Mouse (Mus musculus) neural tube, embryonic 14.5 days (tissue): ENCODE results near the gene Zbtb20. TPM values are rescaled to one million over a fixed set of nuclear protein-coding genes. Genes with fewer than 3 reads are reported as not detected.

ENCODE experiments used
- ATAC-seq: fragments of 200-750 bp; cut with Nextera tagmentation; 2 replicates; pipeline ENCODE4 v1.8.0; 2017; ENCODE audit warnings: low read depth, mild to moderate bottlenecking, moderate TSS enrichment, moderate library complexity
- H3K27ac ChIP-seq: fragments of 300-500 bp; sonication (generic); 2 replicates; pipeline ENCODE4 v1.5.1; 2014; ENCODE audit warnings: low read depth, mild to moderate bottlenecking, control low read depth, low read length, moderate library complexity, mixed read lengths
- H3K27me3 ChIP-seq: fragments of 300-500 bp; sonication (generic); 2 replicates; pipeline ENCODE4 v1.6.1; 2014; ENCODE audit warnings: low read length; ENCODE audit not compliant: control insufficient read depth, insufficient read depth
- H3K36me3 ChIP-seq: fragments of 300-500 bp; sonication (generic); 2 replicates; pipeline ENCODE4 v1.6.1; 2014; ENCODE audit warnings: low read length, mixed read lengths; ENCODE audit not compliant: control insufficient read depth, insufficient read depth
- H3K4me1 ChIP-seq: fragments of 300-500 bp; sonication (generic); 2 replicates; pipeline ENCODE4 v1.6.1; 2014; ENCODE audit warnings: low read length; ENCODE audit not compliant: control insufficient read depth, insufficient read depth
- H3K4me2 ChIP-seq: fragments of 300-500 bp; sonication (generic); 2 replicates; pipeline ENCODE4 v1.6.1; 2014; ENCODE audit warnings: mild to moderate bottlenecking, low read depth, low read length, control low read depth
- H3K4me3 ChIP-seq: fragments of 300-500 bp; sonication (generic); 2 replicates; pipeline ENCODE4 v1.5.1; 2014; ENCODE audit warnings: low read depth, low read length, control low read depth, mixed read lengths
- H3K9ac ChIP-seq: fragments of 300-500 bp; sonication (generic); replicated peaks from 2 replicates; pipeline ENCODE4 v1.6.1; 2014; ENCODE audit warnings: low read depth, mild to moderate bottlenecking, control low read depth, low read length, mixed read lengths
- H3K9me3 ChIP-seq: fragments of 300-500 bp; sonication (generic); 2 replicates; pipeline ENCODE4 v1.6.1; 2016; ENCODE audit warnings: low read length; ENCODE audit not compliant: control insufficient read depth
- WGBS: fragments of 180-500 bp; shearing (Covaris S2); extraction: QIAGEN DNeasy Blood & Tissue Kit; methylation state at CpG from one replicate; pipeline ENCODE4 v1.1.7; 2014; 5-methylcytosine and 5-hydroxymethylcytosine counted together
- polyA plus RNA-seq: library from polyadenylated mRNA; unstranded; fragments of >200 nt; fragmentation: Nextera tagmentation; extraction: Ambion mirVana; gene quantifications from 2 replicates; pipeline ENCODE4 v1.2.1, GENCODE M21; 2014

The Zbtb20 gene
- polyA plus RNA-seq, 1 experiment from 2014 or later, result 57.2 TPM

- H3K4me3 ChIP-seq, result peak overlapping the region; percentile 46
- no peaks in the 10 kb centered on the region for H3K9me3 ChIP-seq
- peaks cover 17% of the 10 kb centered on the region for H3K4me1 ChIP-seq
- peak overlapping the region; percentile 58; the same call in 1 of the 2 replicates for H3K27ac ChIP-seq
- no peaks in the 10 kb centered on the region for H3K36me3 ChIP-seq
- WGBS, result 23% methylated on average over 9 of the region's 9 CpGs
- ATAC-seq, result no peak
- no peaks in the 10 kb centered on the region for H3K27me3 ChIP-seq
- peak overlapping the region; percentile 72 for H3K4me2 ChIP-seq
- peak overlapping the region; percentile 81 for H3K9ac ChIP-seq
These were observed 629.8 kb downstream of the Zbtb20 start for GRCm38 (mm10) chr16:43505314-43505950.

GRCm38 (mm10) chr16:43506189-43506751, 630.6 kb downstream of the Zbtb20 start:
- Histone ChIP-seq H3K4me2 (peak overlapping the region; percentile 72), H3K27me3 (no peaks in the 10 kb centered on the region), H3K4me3 (peak overlapping the region; percentile 46), H3K36me3 (no peaks in the 10 kb centered on the region), H3K4me1 (peaks cover 17% of the 10 kb centered on the region), H3K9me3 (no peaks in the 10 kb centered on the region), H3K9ac (peak overlapping the region; percentile 81), H3K27ac (peak overlapping the region; percentile 64)
- WGBS, result 13% methylated on average over 9 of the region's 9 CpGs
- no peak for ATAC-seq

- WGBS, result 24% methylated on average over 10 of the region's 10 CpGs
- Histone ChIP-seq H3K27ac (peak overlapping the region; percentile 64), H3K9me3 (no peaks in the 10 kb centered on the region), H3K9ac (peak overlapping the region; percentile 81), H3K4me2 (peak overlapping the region; percentile 72), H3K27me3 (no peaks in the 10 kb centered on the region), H3K36me3 (no peaks in the 10 kb centered on the region), H3K4me3 (peak overlapping the region; percentile 46), H3K4me1 (peaks cover 17% of the 10 kb centered on the region)
- no peak for ATAC-seq
These were observed 631.2 kb downstream of the Zbtb20 start for GRCm38 (mm10) chr16:43506771-43507405.

GRCm38 (mm10) chr16:43508166-43508998, 632.7 kb downstream of the Zbtb20 start:
- peak overlapping the region; percentile 28; the same call in 1 of the 2 replicates for H3K9ac ChIP-seq
- 72% methylated on average over 9 of the region's 9 CpGs for WGBS
- H3K4me2 ChIP-seq, result peak overlapping the region; percentile 31; the same call in 1 of the 2 replicates
- no peak for ATAC-seq
- H3K9me3 ChIP-seq, result no peaks in the 10 kb centered on the region
- H3K4me1 ChIP-seq, result peaks cover 12% of the 10 kb centered on the region; the same call in 1 of the 2 replicates
- H3K27me3 ChIP-seq, result no peaks in the 10 kb centered on the region
- no peak overlapping the region for H3K4me3 ChIP-seq
- no peaks in the 10 kb centered on the region for H3K36me3 ChIP-seq
- H3K27ac ChIP-seq, result no peak overlapping the region

GRCm38 (mm10) chr16:43510516-43510915, 634.8 kb downstream of the Zbtb20 start:
- Histone ChIP-seq H3K4me1 (peaks cover 11% of the 10 kb centered on the region; the same call in 1 of the 2 replicates), H3K9ac (no peak overlapping the region)

GRCm38 (mm10) chr16:43511531-43511930, 635.9 kb downstream of the Zbtb20 start:
- no peak overlapping the region for H3K27ac ChIP-seq
- H3K4me2 ChIP-seq, result no peak overlapping the region
- no peak overlapping the region for H3K4me3 ChIP-seq
- no peak overlapping the region for H3K9ac ChIP-seq
- 82% methylated on average over 4 of the region's 4 CpGs for WGBS
- no peaks in the 10 kb centered on the region for H3K9me3 ChIP-seq
- H3K27me3 ChIP-seq, result no peaks in the 10 kb centered on the region
- ATAC-seq, result no peak
- H3K36me3 ChIP-seq, result no peaks in the 10 kb centered on the region
- peaks cover 7% of the 10 kb centered on the region; the same call in 1 of the 2 replicates for H3K4me1 ChIP-seq

More at GRCm38 (mm10) chr16:43510516-43510915, 634.8 kb downstream of the Zbtb20 start:
- no peak overlapping the region for H3K4me3 ChIP-seq
- no peaks in the 10 kb centered on the region for H3K27me3 ChIP-seq
- no peaks in the 10 kb centered on the region for H3K36me3 ChIP-seq
- H3K9me3 ChIP-seq, result no peaks in the 10 kb centered on the region
- WGBS, result 56% methylated on average over 5 of the region's 5 CpGs
- H3K4me2 ChIP-seq, result peak overlapping the region; percentile 3; the same call in 1 of the 2 replicates
- H3K27ac ChIP-seq, result no peak overlapping the region
- no peak for ATAC-seq

- no peaks in the 10 kb centered on the region for H3K27me3 ChIP-seq
- H3K9ac ChIP-seq, result no peak overlapping the region
- no peak overlapping the region for H3K4me2 ChIP-seq
- no peak overlapping the region for H3K27ac ChIP-seq
- no peaks in the 10 kb centered on the region for H3K36me3 ChIP-seq
- no peaks in the 10 kb centered on the region for H3K9me3 ChIP-seq
- whole genome bisulfite sequencing, result 89% methylated on average over 5 of the region's 5 CpGs
- 0 out of 2 replicates have a peak, but pooled peaks cover 3% of the 10 kb centered on the region for H3K4me1 ChIP-seq
- ATAC-seq, result no peak
- no peak overlapping the region for H3K4me3 ChIP-seq
These were observed 638.3 kb downstream of the Zbtb20 start for GRCm38 (mm10) chr16:43513933-43514332.

- Histone ChIP-seq H3K4me3 (no peak overlapping the region), H3K9ac (no peak overlapping the region), H3K27ac (no peak overlapping the region), H3K9me3 (no peaks in the 10 kb centered on the region), H3K36me3 (no peaks in the 10 kb centered on the region), H3K4me2 (no peak overlapping the region), H3K27me3 (no peaks in the 10 kb centered on the region), H3K4me1 (0 out of 2 replicates have a peak, but pooled peaks cover 3% of the 10 kb centered on the region)
- 77% methylated on average over 4 of the region's 4 CpGs for WGBS
- ATAC-seq, result no peak
These were observed 639.9 kb downstream of the Zbtb20 start for GRCm38 (mm10) chr16:43515538-43515937.
